Mouse (Mus musculus) limb, embryonic 12.5 days (tissue): ENCODE results near the gene Ahcy. TPM values are rescaled to one million over a fixed set of nuclear protein-coding genes. Genes with fewer than 3 reads are reported as not detected.
"Not testable (repeated sequence)": the region's sequence is repeated elsewhere in the genome, so short reads cannot be mapped to it uniquely, and the experiment has no call there.

Experiments
- ATAC-seq: fragments of 200-750 bp; cut with Nextera tagmentation; 2 replicates; pipeline ENCODE4 v1.8.0; 2017; ENCODE audit warnings: low read depth, moderate TSS enrichment; ENCODE audit not compliant: insufficient number of reproducible peaks, insufficient read depth, low FRiP score, low TSS enrichment
- H3K27ac ChIP-seq: fragments of 300-500 bp; sonication (generic); 2 replicates; pipeline ENCODE4 v1.5.1; 2016; ENCODE audit warnings: mild to moderate bottlenecking, moderate library complexity
- H3K27me3 ChIP-seq: fragments of 300-500 bp; sonication (generic); 2 replicates; pipeline ENCODE4 v1.6.1; 2016; ENCODE audit warnings: mild to moderate bottlenecking, moderate library complexity
- H3K36me3 ChIP-seq: fragments of 300-500 bp; sonication (generic); 2 replicates; pipeline ENCODE4 v1.6.1; 2016; ENCODE audit warnings: mild to moderate bottlenecking, moderate library complexity
- H3K4me1 ChIP-seq: fragments of 300-500 bp; sonication (generic); replicated peaks from 2 replicates; pipeline ENCODE4 v1.6.1; 2016
- H3K4me2 ChIP-seq: fragments of 300-500 bp; sonication (generic); 2 replicates; pipeline ENCODE4 v1.6.1; 2016; ENCODE audit warnings: mild to moderate bottlenecking, moderate library complexity
- H3K4me3 ChIP-seq: fragments of 300-500 bp; sonication (generic); replicated peaks from 2 replicates; pipeline ENCODE4 v1.5.1; 2016; ENCODE audit warnings: mild to moderate bottlenecking
- H3K9ac ChIP-seq: fragments of 300-500 bp; sonication (generic); replicated peaks from 2 replicates; pipeline ENCODE4 v1.6.1; 2016; ENCODE audit warnings: mild to moderate bottlenecking, moderate library complexity
- H3K9me3 ChIP-seq: fragments of 300-500 bp; sonication (generic); 2 replicates; pipeline ENCODE4 v1.6.1; 2016; ENCODE audit warnings: mild to moderate bottlenecking, moderate library complexity
- WGBS: fragments of 180-500 bp; shearing (Covaris S2); methylation state at CpG from one replicate; pipeline ENCODE4 v1.1.7; 2016; 5-methylcytosine and 5-hydroxymethylcytosine counted together
- polyA plus RNA-seq: library from polyadenylated mRNA; unstranded; fragments of >200 nt; fragmentation: Nextera tagmentation; extraction: Ambion mirVana; gene quantifications from 2 replicates; pipeline ENCODE4 v1.2.1, GENCODE M21; 2016

The Ahcy gene
- polyA plus RNA-seq, 1 experiment from 2014 or later, result 86.0 TPM

DNA sequence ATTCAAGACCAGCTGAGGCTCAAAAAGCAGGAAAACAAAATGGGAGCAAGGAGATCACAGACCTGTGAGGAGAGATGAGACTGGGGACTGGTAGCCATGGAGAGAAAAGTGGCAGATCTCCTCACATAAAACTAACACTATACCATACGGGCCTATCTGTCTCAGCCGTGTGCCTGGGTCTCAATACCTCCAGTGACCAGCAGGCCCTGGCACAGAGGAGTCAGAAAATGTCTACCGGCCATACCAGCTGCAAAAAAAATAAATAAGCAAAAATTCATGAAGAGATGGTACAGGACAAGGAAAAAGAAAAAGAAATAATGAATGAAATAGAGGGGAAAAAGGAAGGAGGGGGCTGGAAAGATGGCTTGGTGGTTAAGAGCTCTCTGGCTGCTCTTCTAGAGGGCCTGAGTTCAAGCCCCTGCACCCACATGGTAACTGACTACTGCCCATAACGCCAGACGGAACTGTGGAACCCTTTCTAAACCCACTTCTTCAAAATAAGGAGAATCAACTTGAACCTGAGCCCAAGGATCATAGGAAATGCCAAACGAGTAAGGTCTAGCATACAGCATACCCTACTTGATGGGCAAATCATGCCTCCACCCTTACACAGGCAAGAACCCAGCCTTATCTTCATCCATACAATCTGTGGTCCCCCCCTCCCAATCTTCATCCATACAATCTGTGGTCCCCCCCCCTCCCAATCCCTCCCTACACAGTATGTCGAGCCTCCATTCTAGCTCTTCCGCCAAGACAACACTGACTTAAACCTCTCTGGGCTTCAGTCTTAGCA is 1.7 kb downstream of the Ahcy start:
- Histone ChIP-seq H3K36me3 (peaks cover 11% of the 10 kb centered on the region), H3K27ac (no peak overlapping the region), H3K9me3 (no peaks in the 10 kb centered on the region), H3K27me3 (no peaks in the 10 kb centered on the region), H3K4me2 (peak overlapping the region; percentile 70), H3K4me1 (peaks cover 26% of the 10 kb centered on the region), H3K4me3 (peak overlapping the region; percentile 69; the same call in 1 of the 2 replicates), H3K9ac (no peak overlapping the region)
- WGBS, result 82% methylated on average over 8 of the region's 8 CpGs
- ATAC-seq, result no peak

DNA sequence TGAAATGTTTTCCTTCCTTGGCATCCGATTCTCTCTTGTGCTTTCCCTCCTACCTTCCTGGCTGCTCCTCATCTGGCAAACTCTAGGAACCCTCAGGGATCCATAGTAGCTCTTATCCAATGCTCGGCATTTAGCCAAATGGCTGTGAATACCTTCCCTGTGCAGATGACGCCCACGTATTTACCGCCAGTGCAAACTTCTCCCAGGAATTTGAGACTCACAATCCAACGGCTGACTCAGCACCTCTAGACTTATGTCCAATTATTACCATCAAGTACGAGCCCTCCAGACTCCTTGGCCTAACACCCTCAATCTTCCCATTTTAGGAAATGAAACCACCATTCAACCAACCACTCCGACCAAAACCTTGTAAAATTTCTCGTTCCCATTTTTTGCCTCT is 3.3 kb downstream of the Ahcy start:
- ATAC-seq, result no peak
- H3K9ac ChIP-seq, result no peak overlapping the region

DNA sequence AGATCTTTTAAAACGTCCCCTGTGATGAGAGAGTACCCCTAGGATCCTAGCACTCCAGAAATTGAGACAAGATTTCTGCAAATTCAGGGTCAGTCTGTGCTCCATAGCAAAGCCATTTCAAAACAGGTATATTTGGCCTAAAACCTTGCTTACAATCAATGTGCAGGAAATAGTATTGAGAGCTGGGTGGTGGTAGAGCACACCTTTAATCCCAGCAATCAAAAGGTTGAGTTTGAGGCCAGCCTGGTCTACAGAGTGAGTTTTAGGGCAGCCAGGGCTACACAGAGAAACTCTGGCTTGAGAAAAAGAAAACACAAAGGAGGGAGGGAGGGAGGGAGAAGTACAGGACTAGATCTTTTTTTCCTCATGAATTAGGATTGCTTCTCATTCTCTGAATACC is 16.9 kb downstream of the Ahcy start:
- no peaks in the 10 kb centered on the region for H3K27me3 ChIP-seq
- H3K9me3 ChIP-seq, result no peaks in the 10 kb centered on the region
- peaks cover 13% of the 10 kb centered on the region for H3K4me1 ChIP-seq
- no peak overlapping the region for H3K4me2 ChIP-seq
- H3K27ac ChIP-seq, result no peak overlapping the region
- no peak overlapping the region for H3K9ac ChIP-seq
- ATAC-seq, result no peak
- H3K36me3 ChIP-seq, result peaks cover 28% of the 10 kb centered on the region
- H3K4me3 ChIP-seq, result no peak overlapping the region
- 65% methylated on average over 1 of the region's 1 CpGs for WGBS

More for the DNA sequence above, 3.3 kb downstream of the Ahcy start:
- Histone ChIP-seq H3K4me2 (no peak overlapping the region), H3K27ac (no peak overlapping the region), H3K36me3 (peaks cover 26% of the 10 kb centered on the region), H3K4me3 (no peak overlapping the region), H3K27me3 (no peaks in the 10 kb centered on the region), H3K4me1 (peaks cover 26% of the 10 kb centered on the region), H3K9me3 (no peaks in the 10 kb centered on the region)
- WGBS, result 94% methylated on average over 9 of the region's 9 CpGs

DNA sequence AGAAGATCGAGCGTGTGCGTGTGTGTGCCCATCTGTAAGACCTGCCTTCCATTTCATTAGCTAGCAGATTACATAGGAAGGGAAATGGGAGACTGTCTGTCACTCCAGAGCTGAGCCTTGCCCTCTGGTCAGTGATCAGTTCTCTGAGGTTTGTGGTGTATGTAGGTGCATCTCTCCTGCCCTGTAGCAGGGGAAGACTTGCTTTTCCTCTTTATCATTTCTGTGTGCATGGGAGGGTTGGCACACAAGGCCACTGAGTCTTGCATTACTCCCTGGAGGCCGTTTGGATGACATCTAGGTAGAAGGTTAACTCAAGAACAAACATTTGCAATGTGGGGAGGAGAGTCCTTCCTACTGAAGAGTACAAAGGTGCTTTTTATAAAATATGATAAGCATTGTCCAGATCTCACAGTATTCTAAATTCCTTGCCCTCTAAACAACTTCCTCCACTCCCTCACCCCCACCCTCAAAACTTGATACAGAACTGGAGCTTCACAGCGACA is 18.2 kb downstream of the Ahcy start:
- no peaks in the 10 kb centered on the region for H3K9me3 ChIP-seq
- 84% methylated on average over 5 of the region's 5 CpGs for WGBS
- H3K4me2 ChIP-seq, result no peak overlapping the region
- H3K4me1 ChIP-seq, result peaks cover 22% of the 10 kb centered on the region
- no peak for ATAC-seq
- H3K36me3 ChIP-seq, result peaks cover 16% of the 10 kb centered on the region
- H3K9ac ChIP-seq, result no peak overlapping the region
- H3K27ac ChIP-seq, result no peak overlapping the region; the same call in 1 of the 2 replicates
- H3K4me3 ChIP-seq, result no peak overlapping the region
- no peaks in the 10 kb centered on the region for H3K27me3 ChIP-seq

DNA sequence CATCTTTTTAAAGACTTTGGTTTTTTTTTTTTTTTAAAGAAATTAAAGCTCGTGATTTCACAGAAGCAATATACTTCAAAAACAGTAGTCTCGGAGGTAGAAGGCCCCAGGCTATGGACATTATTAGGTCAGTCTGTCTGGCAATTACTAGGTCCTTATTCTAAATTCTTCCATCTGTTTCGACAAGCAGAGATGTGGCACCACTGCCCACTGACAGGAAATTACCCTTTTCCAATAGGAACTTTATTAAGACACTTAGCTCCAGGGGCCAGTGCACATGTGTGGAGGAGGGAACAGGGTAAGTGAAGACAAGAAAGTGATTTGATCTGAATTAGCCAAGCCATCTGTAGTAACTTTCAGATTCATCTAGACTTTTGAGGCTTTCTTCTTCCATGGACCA is 19.6 kb downstream of the Ahcy start:
- Histone ChIP-seq H3K36me3 (peaks cover 8% of the 10 kb centered on the region), H3K9ac (no peak overlapping the region), H3K4me1 (peaks cover 27% of the 10 kb centered on the region), H3K27me3 (no peaks in the 10 kb centered on the region), H3K9me3 (no peaks in the 10 kb centered on the region), H3K4me3 (no peak overlapping the region), H3K4me2 (no peak overlapping the region), H3K27ac (no peak overlapping the region)
- ATAC-seq, result no peak
- 23% methylated on average over 3 of the region's 3 CpGs for WGBS

DNA sequence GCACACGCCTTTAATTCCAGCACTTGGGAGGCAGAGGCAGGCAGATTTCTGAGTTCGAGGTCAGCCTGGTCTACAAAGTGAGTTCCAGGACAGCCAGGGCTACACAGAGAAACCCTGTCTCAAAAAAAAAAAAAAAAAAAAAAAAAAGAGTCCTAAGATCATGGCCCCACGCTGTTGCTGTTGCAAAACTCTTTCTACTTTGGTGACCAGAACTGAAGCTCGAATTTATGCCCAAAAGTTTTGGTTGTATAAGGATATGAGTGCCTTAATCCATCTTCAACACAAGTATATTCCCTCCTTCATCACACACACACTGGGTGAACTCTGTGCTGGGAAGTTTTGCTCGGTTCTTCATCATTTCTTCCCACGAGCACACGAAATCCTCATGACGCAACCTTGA is 20.8 kb downstream of the Ahcy start:
- H3K4me3 ChIP-seq, ATAC-seq, H3K9ac ChIP-seq, H3K27ac ChIP-seq, H3K9me3 ChIP-seq, H3K36me3 ChIP-seq, H3K27me3 ChIP-seq, H3K4me2 ChIP-seq: not testable (repeated sequence)
- WGBS, result 92% methylated on average over 8 of the region's 8 CpGs
- H3K4me1 ChIP-seq, result peaks cover 27% of the 10 kb centered on the region

DNA sequence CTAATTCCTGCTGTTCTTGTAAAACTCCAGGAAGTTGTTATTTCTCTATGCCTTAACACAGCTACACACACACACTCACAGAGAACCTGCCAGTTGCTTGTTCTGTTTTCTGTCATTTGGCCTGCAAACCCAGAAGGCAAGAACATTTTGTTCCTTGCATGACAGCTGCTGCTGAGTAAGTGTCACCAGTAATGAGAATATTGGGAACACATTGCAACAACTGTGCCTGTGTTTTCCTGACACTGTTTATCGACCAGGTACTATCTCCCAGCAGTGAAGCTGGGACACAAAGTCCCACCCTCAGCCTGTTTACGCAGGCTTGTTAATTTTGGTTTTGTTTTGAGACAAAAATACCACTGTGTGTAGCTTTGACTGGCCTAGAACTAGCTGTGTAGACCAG is 21.6 kb downstream of the Ahcy start:
- Histone ChIP-seq H3K27ac (peak overlapping the region; percentile 13; the same call in 1 of the 2 replicates), H3K9ac (no peak overlapping the region), H3K4me2 (no peak overlapping the region), H3K4me1 (peaks cover 32% of the 10 kb centered on the region), H3K27me3 (no peaks in the 10 kb centered on the region), H3K36me3 (no peaks in the 10 kb centered on the region), H3K9me3 (no peaks in the 10 kb centered on the region), H3K4me3 (no peak overlapping the region)
- no peak for ATAC-seq
- WGBS, result 46% methylated on average over 2 of the region's 2 CpGs

DNA sequence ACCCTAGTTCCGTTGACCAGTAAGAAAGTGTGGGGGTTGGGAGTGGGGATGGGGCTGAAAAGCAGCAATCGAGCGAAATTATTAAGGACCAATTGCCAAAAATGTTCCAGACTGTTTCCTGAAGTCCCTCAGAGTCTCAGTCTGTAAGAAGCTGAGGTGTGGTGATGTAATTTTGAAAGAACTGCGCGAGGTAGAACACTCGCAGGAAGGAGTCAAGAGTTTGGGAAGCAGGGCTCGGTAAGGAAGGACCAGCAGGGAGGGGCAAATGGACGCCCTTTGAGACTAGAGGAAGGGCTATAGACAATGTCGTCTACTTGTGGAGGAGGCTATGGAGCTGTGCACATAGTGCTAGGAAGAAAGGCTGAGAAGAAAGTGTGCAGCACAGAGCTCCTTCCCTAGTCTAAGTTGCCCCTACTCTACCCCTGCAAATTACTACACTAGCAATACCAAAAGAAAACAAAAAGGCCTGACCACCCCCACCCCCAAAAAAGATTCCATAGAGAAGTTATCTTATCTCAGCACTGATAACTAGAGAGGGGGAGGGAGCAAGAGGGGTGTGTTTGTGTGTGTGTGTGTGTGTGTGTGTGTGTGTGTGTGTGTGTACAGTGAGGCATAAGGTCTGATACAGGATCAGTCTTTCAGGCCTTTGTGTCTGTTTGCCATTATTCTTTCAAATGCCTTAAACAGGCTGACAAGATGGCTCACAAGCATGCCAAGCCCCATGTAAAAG is 22.5 kb downstream of the Ahcy start:
- no peaks in the 10 kb centered on the region for H3K27me3 ChIP-seq
- ATAC-seq, result no peak
- peaks cover 38% of the 10 kb centered on the region for H3K4me1 ChIP-seq
- H3K9me3 ChIP-seq, result no peaks in the 10 kb centered on the region
- H3K4me2 ChIP-seq, result peak overlapping the region; percentile 68
- 26% methylated on average over 9 of the region's 9 CpGs for WGBS
- H3K9ac ChIP-seq, result peak overlapping the region; percentile 42; the same call in 1 of the 2 replicates
- H3K27ac ChIP-seq, result peak overlapping the region; percentile 88
- H3K4me3 ChIP-seq, result peak overlapping the region; percentile 55
- H3K36me3 ChIP-seq, result no peaks in the 10 kb centered on the region

DNA sequence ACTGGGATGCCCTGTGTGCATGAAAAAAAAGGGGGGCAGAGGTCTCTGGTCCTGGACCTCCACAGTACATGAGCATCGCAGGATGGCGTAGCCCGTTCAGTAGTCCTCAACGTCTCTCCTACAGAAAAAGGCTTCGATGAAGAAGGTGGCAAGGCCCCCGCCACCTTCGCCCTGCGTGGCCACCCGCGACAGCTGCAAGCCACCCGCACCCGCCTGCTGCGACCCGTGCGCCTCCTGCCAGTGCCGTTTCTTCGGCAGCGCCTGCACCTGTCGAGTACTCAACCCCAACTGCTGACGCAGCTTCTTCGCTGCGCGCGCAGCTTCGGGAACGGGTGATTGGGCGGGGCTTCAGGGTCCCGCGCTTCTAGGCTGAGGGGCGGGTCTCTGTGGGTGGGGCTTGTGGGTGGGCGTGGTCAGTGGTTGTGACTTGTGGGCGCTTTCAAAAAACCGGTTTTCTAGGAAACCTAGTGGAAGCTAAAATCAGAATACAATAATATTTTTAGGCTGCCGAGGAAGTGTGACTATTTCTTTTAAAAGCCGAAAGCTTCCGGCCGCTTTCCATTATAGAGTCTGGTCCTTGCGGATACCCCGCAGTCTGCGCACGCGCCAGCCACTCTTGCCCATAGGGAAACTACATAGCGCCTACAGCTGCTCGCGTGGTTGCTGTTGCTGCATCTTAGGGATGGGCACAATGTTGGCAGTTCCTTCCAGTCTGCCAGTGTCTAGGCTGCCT is 23.6 kb downstream of the Ahcy start:
- ATAC-seq, result peak; percentile 85
- no peaks in the 10 kb centered on the region for H3K27me3 ChIP-seq
- peak overlapping the region; percentile 44 for H3K9ac ChIP-seq
- H3K36me3 ChIP-seq, result no peaks in the 10 kb centered on the region
- H3K9me3 ChIP-seq, result no peaks in the 10 kb centered on the region
- H3K4me2 ChIP-seq, result peak overlapping the region; percentile 68
- peak overlapping the region; percentile 88 for H3K27ac ChIP-seq
- peaks cover 38% of the 10 kb centered on the region for H3K4me1 ChIP-seq
- WGBS, result 1% methylated on average over 45 of the region's 45 CpGs
- H3K4me3 ChIP-seq, result peak overlapping the region; percentile 55

DNA sequence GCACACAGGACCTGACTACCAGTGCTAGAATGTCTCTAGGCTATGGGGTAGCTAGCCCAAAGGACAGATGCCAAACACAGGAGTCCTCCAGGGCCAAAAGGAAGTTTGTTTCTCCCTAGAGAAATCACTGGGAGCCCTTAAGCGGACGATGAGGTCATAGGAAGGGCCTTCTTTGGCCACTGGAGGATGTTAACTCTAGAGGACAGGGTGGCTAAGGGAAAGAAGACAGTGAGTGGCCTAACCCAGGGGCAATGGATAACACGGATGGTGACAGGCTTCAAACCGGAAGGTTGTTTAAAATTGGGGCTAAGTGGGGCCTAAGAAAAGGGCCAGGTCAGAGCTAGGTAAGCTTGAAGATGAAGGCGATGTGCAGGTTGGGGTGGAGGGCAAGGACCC is 24.2 kb downstream of the Ahcy start:
- 20% methylated on average over 5 of the region's 5 CpGs for WGBS
- H3K9ac ChIP-seq, result peak overlapping the region; percentile 44; the same call in 1 of the 2 replicates
- H3K27me3 ChIP-seq, result no peaks in the 10 kb centered on the region

More for the DNA sequence above, 24.2 kb downstream of the Ahcy start:
- Histone ChIP-seq H3K4me1 (peaks cover 34% of the 10 kb centered on the region), H3K4me3 (peak overlapping the region; percentile 55), H3K9me3 (no peaks in the 10 kb centered on the region), H3K36me3 (no peaks in the 10 kb centered on the region), H3K4me2 (peak overlapping the region; percentile 68), H3K27ac (peak overlapping the region; percentile 88)
- ATAC-seq, result no peak
